Mouse (Mus musculus): Measurements from ENCODE around the gene Ankrd33b.

- TF ChIP-seq CTCF (IDR thresholded peaks at IDR 0.05; ENCODE audit: borderline replicate concordance, insufficient read depth, low read length) (no peak), POLR2A (IDR thresholded peaks at IDR 0.05; ENCODE audit: low read depth, low read length) (no peak)
These were observed 25.0 kb downstream of the Ankrd33b start for GRCm38 (mm10) chr15:31342496-31342901.

Data from embryonic fibroblast, embryonic 13.5 days (primary cell).